Mouse (Mus musculus) CH12.LX (cell line): ENCODE results near the gene Tmem50b. TPM values are rescaled to one million over a fixed set of nuclear protein-coding genes. Genes with fewer than 3 reads are reported as not detected.

Source experiments
- DNase-seq: peaks from one replicate; pipeline ENCODE4 v3.0.0-alpha.2; 2013; ENCODE audit errors: extremely low read depth
- H3K27ac ChIP-seq: 2 replicates; pipeline ENCODE4 v1.5.1; 2012; ENCODE audit warnings: low read depth, mild to moderate bottlenecking, control low read depth, moderate library complexity; ENCODE audit not compliant: insufficient read depth
- H3K27me3 ChIP-seq: replicated peaks from 2 replicates; pipeline ENCODE3; 2012; ENCODE audit warnings: inconsistent platforms
- H3K36me3 ChIP-seq, 2 experiments: replicated peaks in 1 of 2; 2 replicates each; pipeline versions ENCODE3 to v1.6.1; 2012; ENCODE audit warnings: inconsistent platforms in 1 of 2, low read length in 1 of 2, mild to moderate bottlenecking in 1 of 2, mixed read lengths in 1 of 2, moderate library complexity in 1 of 2; ENCODE audit not compliant: control insufficient read depth in 1 of 2, insufficient read depth in 1 of 2
- H3K4me1 ChIP-seq, 2 experiments: 2 replicates each; pipeline ENCODE4 v1.6.1; 2012; ENCODE audit warnings: inconsistent platforms in 1 of 2, moderate library complexity in 1 of 2; ENCODE audit not compliant: insufficient read depth in 2 of 2, control insufficient read depth in 1 of 2
- H3K4me2 ChIP-seq: 2 replicates; pipeline ENCODE4 v1.6.1; 2012; ENCODE audit warnings: low read depth, mild to moderate bottlenecking, control low read depth; ENCODE audit not compliant: poor library complexity, insufficient read depth, severe bottlenecking
- H3K4me3 ChIP-seq, 3 experiments: fragments of 150-350 bp in 1 of 3; sonication (generic) in 1 of 3; replicated peaks in 1 of 3; 2 replicates each; pipeline versions ENCODE3 to v1.5.1; 2011 to 2012; ENCODE audit warnings: low read depth in 2 of 3, low read length in 2 of 3, mild to moderate bottlenecking in 2 of 3, moderate library complexity in 2 of 3, control low read depth in 1 of 3, improper control_type of control experiment in 1 of 3, inconsistent platforms in 1 of 3, mixed read lengths in 1 of 3; ENCODE audit not compliant: poor library complexity in 1 of 3
- H3K79me2 ChIP-seq: replicated peaks from 2 replicates; pipeline ENCODE4 v1.6.1; 2012; ENCODE audit warnings: mild to moderate bottlenecking, moderate library complexity; ENCODE audit not compliant: control insufficient read depth, poor library complexity, insufficient read depth, severe bottlenecking; ENCODE audit errors: extremely low read depth
- H3K9ac ChIP-seq: 2 replicates; pipeline ENCODE4 v1.6.1; 2012; ENCODE audit warnings: low read depth, mild to moderate bottlenecking, control low read depth, moderate library complexity; ENCODE audit not compliant: insufficient read depth
- H3K9me3 ChIP-seq: replicated peaks from 2 replicates; pipeline ENCODE3; 2012; ENCODE audit warnings: low read length, inconsistent platforms, mixed read lengths
- BHLHE40 ChIP-seq: IDR thresholded peaks from 2 replicates; pipeline ENCODE4 v1.6.1; 2011; ENCODE audit warnings: mild to moderate bottlenecking, low read depth, low read length, improper control_type of control experiment
- CHD1 ChIP-seq: IDR thresholded peaks from 2 replicates; pipeline ENCODE4 v1.6.1; 2012; ENCODE audit warnings: low read depth, low read length, improper control_type of control experiment, inconsistent platforms
- CHD2 ChIP-seq: IDR thresholded peaks from 2 replicates; pipeline ENCODE4 v1.6.1; 2011; ENCODE audit warnings: low read length, improper control_type of control experiment
- CTCF ChIP-seq, 2 experiments: IDR thresholded peaks in 1 of 2; conservative IDR thresholded peaks in 1 of 2; 2 replicates each; pipeline ENCODE4 v1.5.1; 2011 to 2012; ENCODE audit warnings: low read depth in 2 of 2, low read length in 2 of 2, improper control_type of control experiment in 1 of 2, inconsistent platforms in 1 of 2, mild to moderate bottlenecking in 1 of 2, moderate library complexity in 1 of 2
- ETS1 ChIP-seq: conservative IDR thresholded peaks from 2 replicates; pipeline ENCODE4 v1.6.1; 2012; ENCODE audit warnings: low read depth, mild to moderate bottlenecking, inconsistent platforms, low read length, improper control_type of control experiment, moderate library complexity
- HCFC1 ChIP-seq: IDR thresholded peaks from 2 replicates; pipeline ENCODE4 v1.6.1; 2012; ENCODE audit warnings: low read depth, mild to moderate bottlenecking, inconsistent platforms, low read length, improper control_type of control experiment
- IRF4 ChIP-seq: IDR thresholded peaks from 2 replicates; pipeline ENCODE4 v1.6.1; 2014; ENCODE audit warnings: low read depth, mild to moderate bottlenecking, inconsistent platforms, low read length, improper control_type of control experiment
- MAZ ChIP-seq: IDR thresholded peaks from 2 replicates; pipeline ENCODE4 v1.6.1; 2012; ENCODE audit warnings: low read depth, mild to moderate bottlenecking, inconsistent platforms, low read length, improper control_type of control experiment, moderate library complexity
- MEF2A ChIP-seq: IDR thresholded peaks from 2 replicates; pipeline ENCODE4 v1.6.1; 2014; ENCODE audit warnings: low read depth, mild to moderate bottlenecking, inconsistent platforms, low read length, improper control_type of control experiment, borderline replicate concordance
- MXI1 ChIP-seq: IDR thresholded peaks from 2 replicates; pipeline ENCODE4 v1.6.1; 2011; ENCODE audit warnings: mild to moderate bottlenecking, low read depth, low read length, improper control_type of control experiment
- MYC ChIP-seq: IDR thresholded peaks from 2 replicates; pipeline ENCODE4 v1.6.1; 2011; ENCODE audit warnings: low read depth, mild to moderate bottlenecking, improper control_type of control experiment, low read length
- NELFE ChIP-seq: IDR thresholded peaks from 2 replicates; pipeline ENCODE4 v1.6.1; 2011; ENCODE audit warnings: low read depth, low read length, improper control_type of control experiment
- PAX5 ChIP-seq: IDR thresholded peaks from 2 replicates; pipeline ENCODE4 v1.6.1; 2012; ENCODE audit warnings: low read length, inconsistent platforms, mixed read lengths
- POLR2AphosphoS2 ChIP-seq: IDR thresholded peaks from 2 replicates; pipeline ENCODE4 v1.6.1; 2011; ENCODE audit warnings: low read depth, low read length, improper control_type of control experiment
- RAD21 ChIP-seq: IDR thresholded peaks from 2 replicates; pipeline ENCODE4 v1.6.1; 2011; ENCODE audit warnings: low read depth, mild to moderate bottlenecking, low read length, improper control_type of control experiment, moderate library complexity
- SMC3 ChIP-seq: IDR thresholded peaks from 2 replicates; pipeline ENCODE4 v1.6.1; 2011; ENCODE audit warnings: low read depth, low read length, improper control_type of control experiment
- TCF12 ChIP-seq: IDR thresholded peaks from 2 replicates; pipeline ENCODE4 v1.6.1; 2014; ENCODE audit warnings: low read depth, mild to moderate bottlenecking, inconsistent platforms, low read length, improper control_type of control experiment
- UBTF ChIP-seq: IDR thresholded peaks from 2 replicates; pipeline ENCODE4 v1.6.1; 2012; ENCODE audit warnings: low read depth, mild to moderate bottlenecking, inconsistent platforms, low read length, improper control_type of control experiment, moderate library complexity
- USF1 ChIP-seq: IDR thresholded peaks from 2 replicates; pipeline ENCODE4 v1.6.1; 2014; ENCODE audit warnings: low read depth, mild to moderate bottlenecking, inconsistent platforms, low read length, improper control_type of control experiment
- USF2 ChIP-seq: conservative IDR thresholded peaks from 2 replicates; pipeline ENCODE4 v1.6.1; 2011; ENCODE audit warnings: low read depth, low read length, improper control_type of control experiment
- ZC3H11A ChIP-seq: IDR thresholded peaks from 2 replicates; pipeline ENCODE4 v1.6.1; 2012; ENCODE audit warnings: low read depth, mild to moderate bottlenecking, inconsistent platforms, low read length, improper control_type of control experiment
- ZKSCAN1 ChIP-seq: IDR thresholded peaks from 2 replicates; pipeline ENCODE4 v1.6.1; 2012; ENCODE audit warnings: low read depth, inconsistent platforms, low read length, improper control_type of control experiment, borderline replicate concordance
- ZMIZ1 ChIP-seq: IDR thresholded peaks from 2 replicates; pipeline ENCODE4 v1.6.1; 2012; ENCODE audit warnings: low read depth, mild to moderate bottlenecking, inconsistent platforms, low read length, improper control_type of control experiment
- ZNF384 ChIP-seq: IDR thresholded peaks from 2 replicates; pipeline ENCODE4 v1.6.1; 2012; ENCODE audit warnings: low read depth, low read length, improper control_type of control experiment, inconsistent platforms
- dilution Hi-C: fragments of 300-500 bp; cut with MboI; formaldehyde crosslinking; loops from 2 replicates; pipeline ENCODE4 v1.14.3; 2020; ENCODE audit warnings: low sequenced_read_pairs; ENCODE audit not compliant: extremely low pct_unique_long_range_greater_than_20kb, extremely low pct_ligation_motif_present
- in situ Hi-C: fragments of 300-500 bp; cut with MboI; formaldehyde crosslinking; loops from 3 replicates; pipeline ENCODE4 v1.14.3; 2019; ENCODE audit warnings: low sequenced_read_pairs, low pct_ligation_motif_present, low pct_unique_long_range_greater_than_20kb, mixed read lengths
- polyA plus RNA-seq: library from polyadenylated mRNA; unstranded; fragments of >175 nt; gene quantifications from 2 replicates; pipeline ENCODE4 v1.2.1, GENCODE M21; 2012; ENCODE audit warnings: low read depth; ENCODE audit not compliant: insufficient read length
- total RNA-seq, 2 experiments: library from RNA; depleted of rRNA; stranded (reverse); fragments of 300-350 nt in 1 of 2; fragments of >200 nt in 1 of 2; gene quantifications; 2 replicates each; pipeline ENCODE4 v1.2.3; 2012 to 2014

Tmem50b gene
- total and polyA plus RNA-seq, 3 experiments: 6.1 to 15.9 (median 12.7) TPM

GRCm38 (mm10) chr16:91538051-91538450 is 59.5 kb downstream of the Tmem50b start (continued):
- no peak for TF ChIP-seq MYC
- TF ChIP-seq ZKSCAN1: no peak
- TF ChIP-seq CHD1: no peak

- dilution Hi-C loops (no loop called here), in situ Hi-C loops (no loop called here)
- Histone ChIP-seq H3K4me2 (no peak overlapping the region), H3K27me3 (peaks cover 2% of the 10 kb centered on the region), H3K4me1 (peaks cover 21 to 46% of the 10 kb centered on the region in 2 experiments), H3K36me3 (no peaks in the 10 kb centered on the region), H3K4me3 (no peak overlapping the region), H3K9me3 (no peaks in the 10 kb centered on the region), H3K27ac (no peak overlapping the region), H3K9ac (no peak overlapping the region), H3K79me2 (no peaks in the 10 kb centered on the region)
- no peak for DNase-seq
- TF ChIP-seq TCF12 (no peak), CTCF (conservative IDR thresholded peaks at IDR 0.05 in 1 of 2, IDR thresholded peaks at IDR 0.05 in 1 of 2; ENCODE audit: low read depth in 2 of 2, low read length in 2 of 2) (no peak), RAD21 (no peak), PAX5 (no peak), ZMIZ1 (no peak), ETS1 (no peak), CHD2 (no peak), HCFC1 (no peak)
Measured at GRCm38 (mm10) chr16:91537065-91537464, 60.5 kb downstream of the Tmem50b start.

GRCm38 (mm10) chr16:91536372-91536771 is 61.2 kb downstream of the Tmem50b start:
- H3K9me3 ChIP-seq: no peaks in the 10 kb centered on the region
- no peaks in the 10 kb centered on the region for H3K79me2 ChIP-seq
- in situ Hi-C loops (no loop called here), dilution Hi-C loops (no loop called here)
- no peak for TF ChIP-seq SMC3
- no peak for TF ChIP-seq ZNF384
- no peak for TF ChIP-seq POLR2AphosphoS2
- no peak for TF ChIP-seq CTCF (conservative IDR thresholded peaks at IDR 0.05 in 1 of 2, IDR thresholded peaks at IDR 0.05 in 1 of 2; ENCODE audit: low read depth in 2 of 2, low read length in 2 of 2)
- no peak for TF ChIP-seq USF2
- TF ChIP-seq ZC3H11A: no peak
- TF ChIP-seq NELFE: no peak
- no peak for TF ChIP-seq USF1
- TF ChIP-seq IRF4: no peak
- TF ChIP-seq CHD2: no peak
- no peak for TF ChIP-seq MXI1
- TF ChIP-seq BHLHE40: no peak
- TF ChIP-seq MEF2A: no peak
- no peak for TF ChIP-seq ZKSCAN1
- TF ChIP-seq UBTF: no peak
- TF ChIP-seq MAZ: no peak
- TF ChIP-seq TCF12: no peak
- peaks cover 21 to 39% of the 10 kb centered on the region in 2 experiments for H3K4me1 ChIP-seq
- H3K4me3 ChIP-seq: no peak overlapping the region
- no peak overlapping the region for H3K9ac ChIP-seq
- H3K27ac ChIP-seq: no peak overlapping the region
- H3K4me2 ChIP-seq: no peak overlapping the region
- H3K27me3 ChIP-seq: peaks cover 4% of the 10 kb centered on the region
- H3K36me3 ChIP-seq: no peaks in the 10 kb centered on the region
- DNase-seq: no peak
